Mouse (Mus musculus): ENCODE results near the gene Syde2. TPM values are rescaled to one million over a fixed set of nuclear protein-coding genes. Genes with fewer than 3 reads are reported as not detected.
A peak's percentile ranks its signal among the peaks of the same experiment; 100 is the strongest.

Gene Syde2
- total RNA-seq (2012; rRNA removed) = 24.1 and 25.4 TPM in 2 replicates
- polyA plus RNA-seq (2012; ENCODE audit: insufficient read depth in 1 of 2, insufficient read length in 2 of 2, low read depth in 1 of 2, low replicate concordance in 2 of 2, missing spikeins in 1 of 2) = 10 to 100 TPM in 1 of 2 experiments, not detected in 1; 12.4 TPM

DNA sequence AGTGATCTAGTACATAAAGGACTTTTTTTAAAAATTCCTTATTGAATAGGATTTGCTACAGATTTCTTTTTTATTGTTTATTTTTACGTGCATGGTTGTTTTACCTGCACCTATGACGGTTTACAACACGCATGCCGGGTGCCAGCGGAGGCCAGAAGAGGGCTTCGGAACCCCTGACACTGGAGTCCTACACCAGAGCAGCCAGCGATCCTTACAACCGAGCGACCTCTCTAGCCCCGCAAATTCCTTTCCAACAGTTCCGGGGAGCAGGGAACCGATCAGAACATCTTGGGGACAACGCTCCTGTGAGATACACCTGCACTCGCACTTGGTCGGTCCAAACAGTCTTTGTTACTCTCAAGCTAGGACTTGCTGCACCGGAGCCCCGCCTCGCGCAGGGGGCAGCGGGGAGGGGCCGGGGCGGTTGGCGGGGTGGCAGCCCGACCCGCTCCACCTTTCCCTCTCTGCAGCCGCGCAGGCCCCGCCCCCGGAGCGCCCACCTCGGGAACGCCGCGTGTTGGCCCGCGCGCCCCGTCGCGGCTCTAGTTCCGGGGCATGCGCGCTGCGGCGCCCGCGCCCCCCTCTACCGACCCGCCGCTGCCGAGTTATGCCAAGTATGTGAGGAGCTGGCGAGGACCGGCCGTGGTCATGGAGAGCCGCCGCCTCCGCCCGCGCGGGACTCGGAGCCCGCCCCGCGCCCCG lies at the start of gene Syde2:
Syde2 (plus strand) TSS at position 603 of the 702 bp plus-strand sequence.
- Histone ChIP-seq H3K4me1 (ENCODE audit: control insufficient read depth in 1 of 2, insufficient read depth in 2 of 2, low read length in 2 of 2) (peaks cover 5 to 9% of the 10 kb centered on the region in 2 experiments; a peak in 3 of 4 replicates), H3K27ac (ENCODE audit: control insufficient read depth, low read depth, low read length) (peak within 1 kb of the TSS; percentile 65), H3K79me2 (ENCODE audit: control insufficient read depth, insufficient read depth, low read length, poor library complexity) (peaks cover 37% of the 10 kb centered on the region), H3K27me3 (ENCODE audit: control insufficient read depth in 1 of 2, insufficient read depth in 2 of 2, low read length in 2 of 2) (peaks cover 0 to 3% of the 10 kb centered on the region in 2 experiments; a peak in 1 of 4 replicates), H3K36me3 (ENCODE audit: control insufficient read depth in 1 of 2, insufficient read depth in 2 of 2, low read length in 2 of 2) (peaks cover 0 to 13% of the 10 kb centered on the region in 2 experiments; a peak in 2 of 4 replicates), H3K9me3 (replicated peaks; ENCODE audit: insufficient read depth, low read length) (no peaks in the 10 kb centered on the region), H3K9ac (ENCODE audit: control insufficient read depth, low read depth, low read length, poor library complexity, severe bottlenecking) (peak within 1 kb of the TSS; percentile 96), H3K4me3 (ENCODE audit: control insufficient read depth in 1 of 2, insufficient read depth in 1 of 2, low read depth in 2 of 2, low read length in 2 of 2) (peak within 1 kb of the TSS; percentile 74 to 84)
- TF ChIP-seq ZKSCAN1 (IDR thresholded peaks at IDR 0.05; ENCODE audit: low read depth, low read length) = no peak
- no peak for TF ChIP-seq ZNF384 (IDR thresholded peaks at IDR 0.05; ENCODE audit: low read depth, low read length)
- peak; percentile 39 to 46; a peak in 1 of 4 replicates for TF ChIP-seq POLR2A (IDR thresholded peaks at IDR 0.05; ENCODE audit: control insufficient read depth in 1 of 2, insufficient read depth in 1 of 2, low read depth in 1 of 2, low read length in 2 of 2, poor library complexity in 1 of 2)
- peak; percentile 66; the same call in 1 of the 2 replicates for TF ChIP-seq MAZ (IDR thresholded peaks at IDR 0.05; ENCODE audit: low read depth, low read length)
- no peak for TF ChIP-seq ZC3H11A (IDR thresholded peaks at IDR 0.05; ENCODE audit: low read depth, low read length)
- no peak for TF ChIP-seq MEF2A (IDR thresholded peaks at IDR 0.05; ENCODE audit: extremely low read depth, insufficient replicate concordance, low read depth, low read length, poor library complexity, severe bottlenecking)
- no peak for TF ChIP-seq TBP (IDR thresholded peaks at IDR 0.05; ENCODE audit: low read depth, low read length)
- TF ChIP-seq MYC (IDR thresholded peaks at IDR 0.05; ENCODE audit: low read depth, low read length) = no peak
- TF ChIP-seq POLR2AphosphoS2 (IDR thresholded peaks at IDR 0.05; ENCODE audit: low read length) = no peak
- TF ChIP-seq EP300 (IDR thresholded peaks at IDR 0.05; ENCODE audit: low read depth in 1 of 2, low read length in 2 of 2) = no peak
- TF ChIP-seq E2F4 (IDR thresholded peaks at IDR 0.05; ENCODE audit: borderline replicate concordance, low read depth, low read length) = no peak
- no peak for TF ChIP-seq POLR2AphosphoS5 (IDR thresholded peaks at IDR 0.05; ENCODE audit: borderline replicate concordance, low read depth, low read length)
- no peak for TF ChIP-seq GABPA (IDR thresholded peaks at IDR 0.05; ENCODE audit: low read depth, low read length)
- TF ChIP-seq ETS1 (IDR thresholded peaks at IDR 0.05; ENCODE audit: low read depth, low read length) = no peak; the same call in 1 of the 2 replicates
- TF ChIP-seq HCFC1 (IDR thresholded peaks at IDR 0.05; ENCODE audit: low read depth, low read length) = peak; percentile 59; the same call in 1 of the 2 replicates
- peak; percentile 23 for TF ChIP-seq MAX (IDR thresholded peaks at IDR 0.05; ENCODE audit: low read length)
- TF ChIP-seq USF2 (IDR thresholded peaks at IDR 0.05; ENCODE audit: borderline replicate concordance in 1 of 2, insufficient read depth in 1 of 2, low read depth in 1 of 2, low read length in 2 of 2) = no peak
- TF ChIP-seq TCF12 (IDR thresholded peaks at IDR 0.05; ENCODE audit: low read depth, low read length) = peak; percentile 26; the same call in 1 of the 2 replicates
- TF ChIP-seq NRF1 (IDR thresholded peaks at IDR 0.05; ENCODE audit: insufficient read depth, low read depth, low read length, poor library complexity, severe bottlenecking) = peak; percentile 78
- TF ChIP-seq ELF1 (IDR thresholded peaks at IDR 0.05; ENCODE audit: low read depth, low read length) = no peak
- no peak for TF ChIP-seq ZMIZ1 (IDR thresholded peaks at IDR 0.05; ENCODE audit: low read depth, low read length)
- TF ChIP-seq RAD21 (IDR thresholded peaks at IDR 0.05; ENCODE audit: low read depth, low read length) = no peak
- no peak for TF ChIP-seq JUND (IDR thresholded peaks at IDR 0.05; ENCODE audit: low read depth, low read length)
- peak; percentile 56; the same call in 1 of the 2 replicates for TF ChIP-seq NELFE (IDR thresholded peaks at IDR 0.05; ENCODE audit: low read depth, low read length)
- TF ChIP-seq TAL1 (IDR thresholded peaks at IDR 0.05; ENCODE audit: low read length) = no peak
- TF ChIP-seq BHLHE40 (IDR thresholded peaks at IDR 0.05; ENCODE audit: borderline replicate concordance, low read depth, low read length) = no peak
- TF ChIP-seq CHD2 (IDR thresholded peaks at IDR 0.05; ENCODE audit: low read length) = no peak
- no peak for TF ChIP-seq KAT2A (conservative IDR thresholded peaks at IDR 0.05; ENCODE audit: low read depth, low read length)
- TF ChIP-seq GATA1 (IDR thresholded peaks at IDR 0.05; ENCODE audit: low read depth, low read length) = no peak
- DNase-seq (ENCODE audit: low read depth, low spot score) = peak; percentile 81
